Mouse (Mus musculus) liver, adult 2 months (tissue): Measurements from ENCODE around the gene Fam32a. TPM values are rescaled to one million over a fixed set of nuclear protein-coding genes. Genes with fewer than 3 reads are reported as not detected.

Source experiments
- DNase-seq: peaks from one replicate; pipeline ENCODE4 v3.0.0-alpha.2; 2011; ENCODE audit warnings: low read depth, low spot score; ENCODE audit errors: extremely low read depth
- H3K27ac ChIP-seq: fragments of 200-500 bp; replicated peaks from 2 replicates; pipeline ENCODE4 v1.5.1; 2012; ENCODE audit warnings: low read depth, mild to moderate bottlenecking, control low read depth, inconsistent platforms, low read length; ENCODE audit not compliant: insufficient read depth
- H3K27me3 ChIP-seq: fragments of 200-500 bp; 2 replicates; pipeline ENCODE4 v1.6.1; 2012; ENCODE audit warnings: mild to moderate bottlenecking, moderate library complexity, low read length, inconsistent platforms; ENCODE audit not compliant: control insufficient read depth, insufficient read depth
- H3K36me3 ChIP-seq: fragments of 200-500 bp; 2 replicates; pipeline ENCODE4 v1.6.1; 2012; ENCODE audit warnings: low read length, inconsistent platforms; ENCODE audit not compliant: control insufficient read depth, insufficient read depth
- H3K4me1 ChIP-seq: fragments of 200-500 bp; 2 replicates; pipeline ENCODE4 v1.6.1; 2011; ENCODE audit warnings: low read length; ENCODE audit not compliant: control insufficient read depth, insufficient read depth
- H3K4me3 ChIP-seq: fragments of 200-500 bp; 2 replicates; pipeline ENCODE4 v1.5.1; 2011; ENCODE audit warnings: low read depth, mild to moderate bottlenecking, control low read depth, low read length, moderate library complexity; ENCODE audit not compliant: insufficient read depth
- H3K79me2 ChIP-seq: fragments of 200-500 bp; 2 replicates; pipeline ENCODE4 v1.6.1; 2012; ENCODE audit warnings: inconsistent platforms, mild to moderate bottlenecking, low read length, moderate library complexity; ENCODE audit not compliant: control insufficient read depth, insufficient read depth
- H3K9ac ChIP-seq: fragments of 200-500 bp; 2 replicates; pipeline ENCODE4 v1.6.1; 2012; ENCODE audit warnings: low read depth, mild to moderate bottlenecking, control low read depth, inconsistent platforms, low read length
- CTCF ChIP-seq: fragments of 200-500 bp; IDR thresholded peaks from 2 replicates; pipeline ENCODE4 v1.5.1; 2011; ENCODE audit warnings: low read depth, low read length, control low read depth
- POLR2A ChIP-seq: fragments of 200-500 bp; IDR thresholded peaks from 2 replicates; pipeline ENCODE4 v1.6.1; 2011; ENCODE audit warnings: low read length, control low read depth; ENCODE audit not compliant: insufficient read depth; ENCODE audit errors: extremely low read depth
- WGBS: fragments of 180-500 bp; shearing (Covaris S2); methylation state at CpG from one replicate; pipeline ENCODE4 v1.1.7; 2018; 5-methylcytosine and 5-hydroxymethylcytosine counted together
- polyA plus RNA-seq: library from polyadenylated mRNA; depleted of rRNA; stranded (reverse); fragments of >200 nt; gene quantifications from 2 replicates; pipeline ENCODE4 v1.2.3, GENCODE M21; 2012
- total RNA-seq: library from RNA; depleted of rRNA; stranded (reverse); fragments of >200 nt; gene quantifications from 2 replicates; pipeline ENCODE4 v1.2.3, GENCODE M21; 2014

The Fam32a gene
- total and polyA plus RNA-seq, 2 experiments = 18.8 to 28.6 TPM

GRCm38 (mm10) chr8:72190215-72190539 lies 29.4 kb upstream of the Fam32a start:
- no peak for DNase-seq
- Histone ChIP-seq H3K9ac (no peak overlapping the region), H3K4me1 (no peaks in the 10 kb centered on the region), H3K27ac (no peak overlapping the region), H3K27me3 (no peaks in the 10 kb centered on the region), H3K36me3 (no peaks in the 10 kb centered on the region), H3K4me3 (no peak overlapping the region), H3K79me2 (no peaks in the 10 kb centered on the region)
- no peak for TF ChIP-seq POLR2A
- WGBS = 83% methylated on average over 2 of the region's 2 CpGs

DNA sequence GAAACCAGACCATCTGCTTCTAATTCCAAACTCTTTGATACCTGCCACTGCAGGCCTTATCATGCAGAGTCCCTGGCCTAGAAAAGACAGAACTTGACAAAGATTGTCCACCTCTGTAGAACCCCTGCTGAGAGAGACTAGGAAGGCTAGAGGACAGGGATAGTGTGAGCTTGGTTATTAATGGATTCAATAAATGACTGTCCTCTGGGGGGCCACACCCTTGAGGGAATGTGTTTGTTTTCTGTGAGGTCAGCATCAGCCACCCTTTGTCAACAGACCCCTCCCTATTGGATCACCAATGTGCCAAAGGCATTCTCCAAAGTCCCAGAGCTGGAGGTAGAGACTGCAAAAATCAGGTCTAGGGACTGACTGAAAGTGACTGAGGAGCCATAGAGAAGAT lies 27.5 kb upstream of the Fam32a start:
- H3K4me1 ChIP-seq = no peaks in the 10 kb centered on the region
- TF ChIP-seq POLR2A (no peak), CTCF (no peak)
- no peaks in the 10 kb centered on the region for H3K79me2 ChIP-seq
- H3K4me3 ChIP-seq = no peak overlapping the region
- H3K9ac ChIP-seq = no peak overlapping the region
- H3K27me3 ChIP-seq = no peaks in the 10 kb centered on the region
- DNase-seq = no peak
- no peaks in the 10 kb centered on the region for H3K36me3 ChIP-seq
- H3K27ac ChIP-seq = no peak overlapping the region

DNA sequence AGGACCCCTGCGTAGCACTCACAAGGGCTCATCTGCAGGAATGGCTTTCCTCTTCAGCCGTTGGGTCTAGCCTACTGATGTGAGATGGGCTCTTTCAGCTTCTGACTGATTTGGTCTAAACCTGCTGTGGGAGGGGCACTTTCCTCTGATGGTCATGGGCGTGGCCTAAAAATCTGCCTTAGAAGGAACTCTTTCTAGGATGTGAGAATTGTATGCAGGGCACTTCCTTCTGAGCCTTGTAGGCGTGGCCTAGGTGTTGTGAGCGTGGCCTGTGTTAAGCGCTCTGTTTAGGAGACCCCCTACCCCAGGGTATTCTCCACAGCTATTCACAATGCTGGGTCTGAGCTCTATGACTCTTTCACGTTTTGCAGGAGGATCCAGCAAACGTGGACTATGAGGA lies 21.5 kb upstream of the Fam32a start:
- no peak overlapping the region for H3K9ac ChIP-seq
- no peak for TF ChIP-seq POLR2A
- no peak for TF ChIP-seq CTCF
- H3K27me3 ChIP-seq = no peaks in the 10 kb centered on the region
- no peaks in the 10 kb centered on the region for H3K36me3 ChIP-seq
- H3K79me2 ChIP-seq = no peaks in the 10 kb centered on the region
- H3K4me1 ChIP-seq = no peaks in the 10 kb centered on the region
- WGBS = 72% methylated on average over 8 of the region's 8 CpGs
- H3K4me3 ChIP-seq = no peak overlapping the region
- H3K27ac ChIP-seq = no peak overlapping the region
- DNase-seq = no peak

GRCm38 (mm10) chr8:72208582-72208981 lies 10.9 kb upstream of the Fam32a start:
- H3K27me3 ChIP-seq = no peaks in the 10 kb centered on the region
- no peaks in the 10 kb centered on the region for H3K79me2 ChIP-seq
- H3K9ac ChIP-seq = no peak overlapping the region
- DNase-seq = peak; percentile 56
- peaks cover 1% of the 10 kb centered on the region; the same call in 1 of the 2 replicates for H3K4me1 ChIP-seq
- 48% methylated on average over 1 of the region's 1 CpGs for WGBS
- no peaks in the 10 kb centered on the region for H3K36me3 ChIP-seq
- TF ChIP-seq CTCF (no peak), POLR2A (no peak)
- H3K4me3 ChIP-seq = no peak overlapping the region
- peak overlapping the region; percentile 57; the same call in 1 of the 2 replicates for H3K27ac ChIP-seq

GRCm38 (mm10) chr8:72210222-72210621 lies 9.3 kb upstream of the Fam32a start:
- WGBS = 56% methylated on average over 4 of the region's 4 CpGs
- Histone ChIP-seq H3K79me2 (no peaks in the 10 kb centered on the region), H3K9ac (no peak overlapping the region), H3K27ac (no peak overlapping the region; the same call in 1 of the 2 replicates), H3K4me3 (no peak overlapping the region), H3K36me3 (no peaks in the 10 kb centered on the region), H3K4me1 (peaks cover 1% of the 10 kb centered on the region; the same call in 1 of the 2 replicates), H3K27me3 (no peaks in the 10 kb centered on the region)
- DNase-seq = peak; percentile 27
- TF ChIP-seq CTCF (no peak), POLR2A (no peak)

GRCm38 (mm10) chr8:72210710-72211109 lies 8.8 kb upstream of the Fam32a start:
- Histone ChIP-seq H3K36me3 (no peaks in the 10 kb centered on the region), H3K27me3 (no peaks in the 10 kb centered on the region), H3K79me2 (no peaks in the 10 kb centered on the region), H3K4me3 (no peak overlapping the region), H3K4me1 (peaks cover 1% of the 10 kb centered on the region; the same call in 1 of the 2 replicates), H3K27ac (no peak overlapping the region), H3K9ac (no peak overlapping the region)
- WGBS = 74% methylated on average over 2 of the region's 2 CpGs
- no peak for TF ChIP-seq POLR2A
- no peak for TF ChIP-seq CTCF
- no peak for DNase-seq
